Mouse (Mus musculus) telencephalon, adult 2 months (tissue): ENCODE measurements around the gene Il7r.

Source experiments
- DNase-seq: peaks from one replicate; pipeline ENCODE4 v3.0.0-alpha.2; 2011; ENCODE audit warnings: low read depth, low spot score

Gene Il7r

GRCm38 (mm10) chr15:9472167-9472566, 57.8 kb downstream of the Il7r start:
- no peak for DNase-seq

- DNase-seq, result no peak
These were observed 58.8 kb downstream of the Il7r start for GRCm38 (mm10) chr15:9471053-9471685.

- DNase-seq, result no peak
These were observed 65.9 kb downstream of the Il7r start for GRCm38 (mm10) chr15:9464039-9464438.

GRCm38 (mm10) chr15:9463521-9464027, 66.4 kb downstream of the Il7r start:
- DNase-seq, result no peak
